Mouse (Mus musculus): ENCODE measurements at regions not wholly inside any gene's neighbourhood (a gene's known extent, or its start where the extent isn't known, plus 50 kb on each side); places are given as distances from the start of the nearest gene placed in this dataset.
"Not testable (repeated sequence)": the region's sequence is repeated elsewhere in the genome, so short reads cannot be mapped to it uniquely, and the experiment has no call there.

GRCm38 (mm10) chr16:55504274-55504673 is 206.5 kb upstream of the Zpld1 start:
- Histone ChIP-seq H3K36me3 (ENCODE audit: insufficient read depth, low read length) (no peaks in the 10 kb centered on the region), H3K4me2 (ENCODE audit: low read depth, low read length, poor library complexity, severe bottlenecking) (no peak overlapping the region), H3K4me3 (ENCODE audit: low read depth, low read length) (no peak overlapping the region), H3K9ac (replicated peaks; ENCODE audit: low read length, poor library complexity, severe bottlenecking) (no peak overlapping the region), H3K4me1 (ENCODE audit: insufficient read depth, low read length) (no peaks in the 10 kb centered on the region), H3K27ac (ENCODE audit: low read depth, low read length) (no peak overlapping the region), H3K9me3 (ENCODE audit: low read length) (no peaks in the 10 kb centered on the region), H3K27me3 (ENCODE audit: insufficient read depth, low read length) (no peaks in the 10 kb centered on the region)
- WGBS: 92% methylated on average over 3 of the region's 3 CpGs
- no peak for DNase-seq (ENCODE audit: low spot score)
- ATAC-seq (ENCODE audit: low FRiP score): no peak
- TF ChIP-seq CTCF (IDR thresholded peaks at IDR 0.05): no peak

GRCm38 (mm10) chr16:55503273-55503672 is 205.5 kb upstream of the Zpld1 start:
- H3K27ac ChIP-seq (ENCODE audit: low read depth, low read length): no peak overlapping the region
- no peak overlapping the region for H3K4me3 ChIP-seq (ENCODE audit: low read depth, low read length)
- ATAC-seq (ENCODE audit: low FRiP score): no peak

DNA sequence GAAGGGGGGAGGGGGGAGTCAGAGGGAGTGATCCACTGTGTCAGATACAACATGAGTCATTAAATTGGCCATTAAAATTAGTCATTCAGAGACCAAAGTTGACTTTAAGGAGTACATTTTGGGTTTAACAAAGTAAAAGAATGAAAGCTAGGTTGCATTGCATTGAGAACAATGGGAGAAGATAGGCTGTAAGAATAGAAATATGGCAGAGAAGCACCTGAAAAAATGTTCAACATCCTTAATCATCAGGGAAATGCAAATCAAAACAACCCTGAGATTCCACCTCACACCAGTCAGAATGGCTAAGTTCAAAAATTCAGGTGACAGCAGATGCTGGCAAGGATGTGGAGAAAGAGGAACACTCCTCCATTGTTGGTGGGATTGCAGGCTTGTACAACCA is 202.0 kb upstream of the Zpld1 start:
- not testable (repeated sequence) for ATAC-seq (ENCODE audit: low FRiP score); H3K4me1 ChIP-seq (ENCODE audit: insufficient read depth, low read length); H3K4me3 ChIP-seq (ENCODE audit: low read depth, low read length); H3K36me3 ChIP-seq (ENCODE audit: insufficient read depth, low read length); H3K27me3 ChIP-seq (ENCODE audit: insufficient read depth, low read length); H3K27ac ChIP-seq (ENCODE audit: low read depth, low read length); DNase-seq (ENCODE audit: low spot score); H3K9me3 ChIP-seq (ENCODE audit: low read length); H3K4me2 ChIP-seq (ENCODE audit: low read depth, low read length, poor library complexity, severe bottlenecking); H3K9ac ChIP-seq (replicated peaks; ENCODE audit: low read length, poor library complexity, severe bottlenecking)

More at GRCm38 (mm10) chr16:55503273-55503672, 205.5 kb upstream of the Zpld1 start:
- no peaks in the 10 kb centered on the region for H3K36me3 ChIP-seq (ENCODE audit: insufficient read depth, low read length)
- DNase-seq (ENCODE audit: low spot score): no peak
- no peak overlapping the region for H3K9ac ChIP-seq (replicated peaks; ENCODE audit: low read length, poor library complexity, severe bottlenecking)
- no peaks in the 10 kb centered on the region for H3K9me3 ChIP-seq (ENCODE audit: low read length)
- no peaks in the 10 kb centered on the region for H3K27me3 ChIP-seq (ENCODE audit: insufficient read depth, low read length)
- peak; percentile 24; the same call in 1 of the 2 replicates for TF ChIP-seq CTCF (IDR thresholded peaks at IDR 0.05)
- H3K4me1 ChIP-seq (ENCODE audit: insufficient read depth, low read length): no peaks in the 10 kb centered on the region
- H3K4me2 ChIP-seq (ENCODE audit: low read depth, low read length, poor library complexity, severe bottlenecking): no peak overlapping the region

DNA sequence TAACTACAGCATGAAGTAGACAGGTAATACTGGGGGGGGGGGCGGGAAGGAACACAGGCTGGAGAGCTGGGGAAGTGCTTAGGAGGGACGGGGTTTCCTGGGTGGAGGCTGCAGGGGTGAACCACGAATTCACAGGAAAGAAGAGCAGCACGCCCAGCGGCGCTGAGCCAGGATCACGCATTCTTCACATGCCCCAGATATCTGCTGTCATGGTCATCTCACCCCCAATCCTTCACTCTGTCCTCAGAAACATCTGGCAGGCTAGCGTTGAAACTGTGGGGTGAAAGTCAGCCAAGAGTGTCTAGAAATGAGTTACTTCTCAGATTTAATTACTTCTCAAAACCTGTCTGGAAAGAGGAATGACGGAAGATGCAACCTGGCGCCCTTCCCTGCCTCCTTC is 197.3 kb upstream of the Zpld1 start:
- Histone ChIP-seq H3K36me3 (ENCODE audit: insufficient read depth, low read length) (no peaks in the 10 kb centered on the region), H3K4me1 (ENCODE audit: insufficient read depth, low read length) (no peaks in the 10 kb centered on the region), H3K4me2 (ENCODE audit: low read depth, low read length, poor library complexity, severe bottlenecking) (no peak overlapping the region), H3K9ac (replicated peaks; ENCODE audit: low read length, poor library complexity, severe bottlenecking) (no peak overlapping the region), H3K9me3 (ENCODE audit: low read length) (no peaks in the 10 kb centered on the region), H3K27ac (ENCODE audit: low read depth, low read length) (no peak overlapping the region), H3K4me3 (ENCODE audit: low read depth, low read length) (no peak overlapping the region), H3K27me3 (ENCODE audit: insufficient read depth, low read length) (no peaks in the 10 kb centered on the region)
- ATAC-seq (ENCODE audit: low FRiP score): no peak
- DNase-seq (ENCODE audit: low spot score): no peak
- TF ChIP-seq CTCF (IDR thresholded peaks at IDR 0.05): no peak
- 94% methylated on average over 10 of the region's 10 CpGs for WGBS

DNA sequence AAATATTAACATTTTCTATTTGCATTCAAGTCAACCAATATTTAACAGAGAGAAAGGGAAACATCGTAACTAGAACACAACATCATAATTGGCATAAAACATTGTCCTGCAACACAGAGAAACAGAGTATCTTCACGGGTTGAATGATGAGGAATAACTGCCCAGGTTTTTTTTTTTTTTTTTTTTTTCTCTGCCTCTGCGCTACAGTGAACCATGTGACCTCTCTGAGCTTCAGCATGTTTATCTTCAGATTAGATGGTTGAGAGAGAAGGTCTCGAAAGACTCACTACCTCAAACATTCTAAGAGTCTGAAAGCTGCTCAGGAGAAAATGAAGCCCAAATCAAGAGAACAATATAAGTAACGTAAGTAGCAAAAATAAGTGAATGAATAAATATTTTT is 196.4 kb upstream of the Zpld1 start:
- TF ChIP-seq CTCF (IDR thresholded peaks at IDR 0.05): no peak

DNA sequence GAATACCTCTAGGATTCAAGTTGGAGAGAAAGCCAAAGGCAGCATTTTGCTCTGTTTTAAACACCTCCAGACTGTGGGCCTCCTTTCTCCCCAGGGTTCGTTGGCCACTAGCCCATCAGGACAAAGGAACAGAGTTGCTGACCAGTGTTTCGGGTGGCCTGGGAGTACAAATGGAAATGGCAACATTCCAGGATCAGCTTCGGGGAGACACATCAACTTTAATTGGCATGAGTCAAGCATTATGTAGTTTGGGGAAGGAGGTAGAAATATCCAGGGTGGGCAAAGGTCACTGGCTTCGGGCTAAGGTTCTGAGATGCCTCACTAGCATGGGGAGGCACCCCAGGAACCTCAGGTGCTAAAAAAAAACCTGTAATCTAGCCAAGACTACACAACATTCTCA is 194.3 kb upstream of the Zpld1 start:
- H3K9ac ChIP-seq (replicated peaks; ENCODE audit: low read length, poor library complexity, severe bottlenecking): no peak overlapping the region
- 78% methylated on average over 4 of the region's 4 CpGs for WGBS
- no peaks in the 10 kb centered on the region for H3K9me3 ChIP-seq (ENCODE audit: low read length)
- TF ChIP-seq CTCF (IDR thresholded peaks at IDR 0.05): no peak
- no peaks in the 10 kb centered on the region for H3K36me3 ChIP-seq (ENCODE audit: insufficient read depth, low read length)
- DNase-seq (ENCODE audit: low spot score) (no peak), ATAC-seq (ENCODE audit: low FRiP score) (no peak)
- H3K4me2 ChIP-seq (ENCODE audit: low read depth, low read length, poor library complexity, severe bottlenecking): no peak overlapping the region
- no peaks in the 10 kb centered on the region for H3K27me3 ChIP-seq (ENCODE audit: insufficient read depth, low read length)
- no peak overlapping the region for H3K27ac ChIP-seq (ENCODE audit: low read depth, low read length)
- H3K4me1 ChIP-seq (ENCODE audit: insufficient read depth, low read length): no peaks in the 10 kb centered on the region
- H3K4me3 ChIP-seq (ENCODE audit: low read depth, low read length): no peak overlapping the region

More for the DNA sequence above, 196.4 kb upstream of the Zpld1 start:
- Histone ChIP-seq H3K27ac (ENCODE audit: low read depth, low read length) (no peak overlapping the region), H3K9me3 (ENCODE audit: low read length) (no peaks in the 10 kb centered on the region), H3K9ac (replicated peaks; ENCODE audit: low read length, poor library complexity, severe bottlenecking) (no peak overlapping the region), H3K4me1 (ENCODE audit: insufficient read depth, low read length) (no peaks in the 10 kb centered on the region), H3K4me3 (ENCODE audit: low read depth, low read length) (no peak overlapping the region), H3K4me2 (ENCODE audit: low read depth, low read length, poor library complexity, severe bottlenecking) (no peak overlapping the region), H3K36me3 (ENCODE audit: insufficient read depth, low read length) (no peaks in the 10 kb centered on the region), H3K27me3 (ENCODE audit: insufficient read depth, low read length) (no peaks in the 10 kb centered on the region)
- ATAC-seq (ENCODE audit: low FRiP score) (no peak), DNase-seq (ENCODE audit: low spot score) (no peak)
- WGBS: 88% methylated on average over 5 of the region's 5 CpGs

- Histone ChIP-seq H3K9ac (replicated peaks; ENCODE audit: low read length, poor library complexity, severe bottlenecking) (no peak overlapping the region), H3K36me3 (ENCODE audit: insufficient read depth, low read length) (no peaks in the 10 kb centered on the region), H3K27me3 (ENCODE audit: insufficient read depth, low read length) (no peaks in the 10 kb centered on the region), H3K9me3 (ENCODE audit: low read length) (no peaks in the 10 kb centered on the region), H3K4me1 (ENCODE audit: insufficient read depth, low read length) (no peaks in the 10 kb centered on the region), H3K27ac (ENCODE audit: low read depth, low read length) (no peak overlapping the region), H3K4me2 (ENCODE audit: low read depth, low read length, poor library complexity, severe bottlenecking) (no peak overlapping the region), H3K4me3 (ENCODE audit: low read depth, low read length) (no peak overlapping the region)
- no peak for TF ChIP-seq CTCF (IDR thresholded peaks at IDR 0.05)
- no peak for DNase-seq (ENCODE audit: low spot score)
- ATAC-seq (ENCODE audit: low FRiP score): no peak
- WGBS: 76% methylated on average over 2 of the region's 2 CpGs
Measured at GRCm38 (mm10) chr16:55484391-55484790, 186.6 kb upstream of the Zpld1 start.
